Mouse (Mus musculus) megakaryocyte, embryonic 14.5 days (primary cell): ENCODE results near the gene Oprl1.

ENCODE experiments used
- FLI1 ChIP-seq: IDR thresholded peaks from 2 replicates; pipeline ENCODE4 v1.6.1; 2012; ENCODE audit warnings: low read length, inconsistent platforms, mixed read lengths
- GATA1 ChIP-seq: IDR thresholded peaks from 3 replicates; pipeline ENCODE4 v1.6.1; 2012; ENCODE audit warnings: mixed read lengths, low read length, inconsistent platforms, borderline replicate concordance

- no peak for TF ChIP-seq GATA1
- TF ChIP-seq FLI1: no peak
Measured at GRCm38 (mm10) chr2:181759041-181759440, 44.2 kb downstream of the Oprl1 start.
